Mouse (Mus musculus) gastrocnemius, postnatal 36 days (tissue): Measurements from ENCODE around the gene Tmem189. TPM values are rescaled to one million over a fixed set of nuclear protein-coding genes. Genes with fewer than 3 reads are reported as not detected.
A peak's percentile ranks its signal among the peaks of the same experiment; 100 is the strongest.
"Not testable (repeated sequence)": the region's sequence is repeated elsewhere in the genome, so short reads cannot be mapped to it uniquely, and the experiment has no call there.

Source experiments
- DNase-seq, 2 experiments: peaks; one replicate each; pipeline ENCODE4 v3.0.0; 2022
- intact Hi-C: fragments of 180-260 bp; cut with DNase I; formaldehyde crosslinking; loops from one replicate; pipeline ENCODE4 v1.15.1; 2025
- total RNA-seq, 2 experiments: library from RNA; stranded (reverse); gene quantifications; 2 replicates each; pipeline ENCODE4 v1.2.3; 2021

Gene Tmem189
- total RNA-seq, 2 experiments from 2014 or later = 14.9 to 15.6 TPM

GRCm38 (mm10) chr2:167631591-167632448 is 57.8 kb downstream of the Tmem189 start, which contains the start of gene Ube2v1:
Gene Ube2v1, minus strand, starts transcription at chr2:167632095.
- intact Hi-C loops = no loop called here
- peak; percentile 95 to 97 for DNase-seq

- peak in 1 of 2 experiments; percentile 35 for DNase-seq
- intact Hi-C loops = no loop called here
Observed at GRCm38 (mm10) chr2:167631181-167631590, 58.4 kb downstream of the Tmem189 start.

- DNase-seq = no peak
- intact Hi-C loops = no loop called here
Observed at GRCm38 (mm10) chr2:167630421-167630820, 59.2 kb downstream of the Tmem189 start.

GRCm38 (mm10) chr2:167629665-167630209 is 59.9 kb downstream of the Tmem189 start:
- no peak for DNase-seq
- intact Hi-C loops = no loop called here

- no peak for DNase-seq
- intact Hi-C loops = no loop called here
Observed at GRCm38 (mm10) chr2:167628872-167629271, 60.8 kb downstream of the Tmem189 start.

- intact Hi-C loops = no loop called here
Observed at GRCm38 (mm10) chr2:167627019-167627418, 62.6 kb downstream of the Tmem189 start.

GRCm38 (mm10) chr2:167625670-167626069 is 64.0 kb downstream of the Tmem189 start:
- intact Hi-C loops = no loop called here
- no peak for DNase-seq

More at GRCm38 (mm10) chr2:167627019-167627418, 62.6 kb downstream of the Tmem189 start:
- no peak for DNase-seq

GRCm38 (mm10) chr2:167624368-167625075 is 65.1 kb downstream of the Tmem189 start:
- no peak for DNase-seq
- intact Hi-C loops = no loop called here

GRCm38 (mm10) chr2:167622965-167623364 is 66.7 kb downstream of the Tmem189 start:
- DNase-seq = no peak
- intact Hi-C loops = no loop called here

GRCm38 (mm10) chr2:167622352-167622751 is 67.3 kb downstream of the Tmem189 start:
- no peak for DNase-seq
- intact Hi-C loops = no loop called here

- intact Hi-C loops = no loop called here
- no peak for DNase-seq
Observed at GRCm38 (mm10) chr2:167621255-167622087, 68.2 kb downstream of the Tmem189 start.

GRCm38 (mm10) chr2:167617472-167617871 is 72.2 kb downstream of the Tmem189 start:
- no peak for DNase-seq
- intact Hi-C loops = no loop called here

GRCm38 (mm10) chr2:167617034-167617433 is 72.6 kb downstream of the Tmem189 start:
- no peak for DNase-seq
- intact Hi-C loops = no loop called here

- intact Hi-C loops, DNase-seq: not testable (repeated sequence)
Observed at GRCm38 (mm10) chr2:167613335-167613734, 76.3 kb downstream of the Tmem189 start.

GRCm38 (mm10) chr2:167612122-167612521 is 77.5 kb downstream of the Tmem189 start:
- no peak for DNase-seq

GRCm38 (mm10) chr2:167611287-167611686 is 78.3 kb downstream of the Tmem189 start:
- intact Hi-C loops = no loop called here
- DNase-seq = no peak

More at GRCm38 (mm10) chr2:167612122-167612521, 77.5 kb downstream of the Tmem189 start:
- intact Hi-C loops = no loop called here

- intact Hi-C loops = no loop called here
- no peak for DNase-seq
Observed at GRCm38 (mm10) chr2:167606745-167607123, 82.9 kb downstream of the Tmem189 start.

GRCm38 (mm10) chr2:167605817-167606744 is 83.5 kb downstream of the Tmem189 start:
- intact Hi-C loops = loop anchor here (1.0 kb wide), 1 partner anchor 69 kb away; no protein-coding TSS in a partner anchor
- no peak for DNase-seq
